Mouse (Mus musculus): ENCODE data around the gene Phf20. TPM values are rescaled to one million over a fixed set of nuclear protein-coding genes. Genes with fewer than 3 reads are reported as not detected.

Gene Phf20
- total RNA-seq (2023) = 10 to 100 TPM; 56.2 to 75.8 TPM

DNA sequence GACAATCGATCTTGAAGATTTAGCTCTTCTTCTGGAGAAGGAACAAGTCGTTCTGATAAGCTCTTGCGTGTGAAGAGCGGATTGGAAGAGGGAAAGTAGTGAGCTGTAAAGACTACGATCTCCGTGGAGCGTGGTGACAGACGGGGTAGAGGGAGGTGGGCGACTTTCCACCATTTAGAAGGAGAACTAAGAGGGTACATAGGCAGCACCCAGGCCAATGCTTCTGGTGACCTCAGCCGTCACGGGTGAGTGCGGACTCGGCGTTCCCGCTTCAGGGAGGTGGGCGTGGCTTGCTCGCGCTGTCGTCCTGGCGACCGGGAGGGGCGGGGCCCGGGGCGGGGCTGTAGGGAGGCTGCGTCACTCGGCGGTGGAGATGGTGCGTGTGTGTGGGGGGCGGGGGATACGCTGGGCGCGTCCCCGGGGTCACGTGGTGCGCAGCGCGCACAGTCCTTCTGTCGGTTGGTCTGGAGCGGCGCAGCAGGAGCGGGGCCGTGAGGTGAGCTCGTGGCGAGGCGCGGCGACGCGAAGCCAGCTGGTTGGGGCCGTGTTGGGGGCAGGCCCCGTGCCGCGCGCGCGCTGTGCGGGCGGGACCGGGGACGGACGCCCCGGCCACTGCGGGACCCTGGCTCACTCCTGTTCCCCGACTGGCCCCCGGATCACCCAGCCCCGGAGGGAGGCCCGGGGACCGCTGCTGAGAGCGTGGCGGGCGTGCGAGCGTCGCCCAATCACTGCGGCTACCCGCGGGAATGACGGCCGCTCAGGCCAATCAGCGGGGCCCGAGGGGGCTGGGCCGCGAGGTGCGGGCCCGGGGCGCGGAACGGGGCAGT, at the start of gene Phf20:
TSS of gene Phf20 (plus strand) at position 165 of the 827 bp plus-strand sequence.

DNA sequence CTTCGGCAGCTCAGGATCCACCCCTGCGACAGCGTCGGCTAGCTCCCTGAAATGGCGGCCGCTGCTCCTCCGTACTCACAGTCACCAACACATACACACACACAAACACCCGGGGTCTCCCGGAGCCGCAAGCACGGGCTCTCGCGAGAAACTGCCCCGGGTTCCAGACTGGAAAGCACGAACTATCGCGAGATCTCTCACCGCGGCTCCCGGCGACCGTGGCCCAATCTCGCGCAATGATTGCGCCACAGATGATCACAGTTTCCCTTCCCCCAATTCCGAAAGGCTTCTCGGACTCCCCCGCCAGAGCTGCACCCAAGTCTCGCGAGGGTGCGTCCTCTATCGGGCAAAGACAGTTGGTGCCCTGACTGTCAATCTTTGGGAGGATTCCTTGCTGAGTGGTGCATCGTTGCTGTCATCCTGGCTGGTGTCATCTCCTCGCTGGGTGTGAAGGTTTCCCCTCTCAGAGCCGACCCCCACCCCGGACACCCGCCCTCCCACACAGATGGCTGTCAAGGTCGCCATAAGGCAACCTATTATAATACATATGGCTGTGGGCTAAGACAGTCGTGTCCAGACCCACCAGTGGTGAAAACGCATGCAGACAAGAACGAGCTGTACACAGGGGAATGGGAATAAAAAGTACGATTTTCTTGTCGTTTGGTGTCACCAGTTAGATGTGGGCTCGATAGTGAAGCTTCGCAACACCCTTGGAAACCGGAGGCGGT, 16.0 kb upstream of the Phf20 start, which contains the start of gene Rbm39:
TSS of gene Rbm39 (minus strand) at position 145 of the 728 bp plus-strand sequence.

DNA sequence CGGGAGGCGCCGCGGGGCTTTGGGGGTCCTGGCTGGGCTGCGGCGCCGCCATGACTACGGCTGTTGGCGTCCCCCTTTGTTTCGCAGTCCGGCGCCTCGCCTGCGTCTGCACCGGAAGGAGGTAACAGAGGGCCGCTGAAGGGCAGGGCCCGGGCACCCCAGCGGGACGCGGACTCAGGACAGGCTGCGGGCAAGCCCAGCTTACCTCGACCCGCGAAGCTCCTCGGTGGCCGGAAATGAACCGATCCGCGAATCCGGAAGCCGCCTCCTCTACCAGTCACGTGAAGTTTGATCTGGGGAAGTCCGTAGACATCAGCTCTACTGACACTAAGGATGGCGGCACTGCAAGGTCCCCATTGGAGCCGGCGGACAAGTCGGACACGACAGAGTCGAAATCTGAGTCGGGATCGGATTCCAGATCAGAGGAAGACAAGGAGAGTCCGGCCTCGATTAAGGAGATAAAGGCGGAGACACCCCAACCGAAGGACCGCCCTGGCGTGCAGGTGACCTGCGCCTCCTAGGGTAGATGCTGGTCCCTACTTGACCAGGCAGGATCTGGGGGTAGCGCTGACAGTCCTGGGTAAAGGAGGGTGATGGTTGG, 116.1 kb downstream of the Phf20 start, which contains the start of the genes Cnbd2 and Scand1:
TSS of gene Cnbd2 (plus strand) at position 3 of the 601 bp plus-strand sequence.
TSS of gene Scand1 (minus strand) at position 408 of the 601 bp plus-strand sequence.

Other genes starting within 250 kb of the Phf20 start
- gene Cep250, start 240.0 kb upstream of the Phf20 start, total RNA-seq (2023) = 10 to 100 TPM; 72.5 to 85.7 TPM
- 1 to 10 TPM; 1.2 to 2.3 TPM for gene 6430550D23Rik, start 188.5 kb upstream of the Phf20 start, total RNA-seq (2023)
- 10 to 100 TPM; 77.1 to 77.8 TPM for gene Ergic3, start 188.4 kb upstream of the Phf20 start, total RNA-seq (2023)
- not detected for gene Fer1l4, start 143.5 kb upstream of the Phf20 start, total RNA-seq (2023)
- gene Spag4, start 131.3 kb upstream of the Phf20 start, total RNA-seq (2023) = 1 to 10 TPM; 2.8 TPM
- gene Cpne1, start 84.5 kb upstream of the Phf20 start, total RNA-seq (2023) = 10 to 100 TPM; 63.4 to 91.1 TPM
- 10 to 100 TPM; 40.3 to 43.1 TPM for gene Rbm12, start 84.5 kb upstream of the Phf20 start, total RNA-seq (2023)
- gene Gm28036, start 69.4 kb upstream of the Phf20 start, total RNA-seq (2023) = 10 to 100 TPM; 22.9 to 23.5 TPM
- 10 to 100 TPM; 42.3 to 77.1 TPM for gene Romo1, start 52.4 kb upstream of the Phf20 start, total RNA-seq (2023)
- gene Nfs1, start 52.3 kb upstream of the Phf20 start, total RNA-seq (2023) = 10 to 100 TPM; 34.0 to 34.8 TPM
- 1,000 to 10,000 TPM; 2,155 to 2,502 TPM for gene Rbm39, start 16.2 kb upstream of the Phf20 start, total RNA-seq (2023)
- gene Cnbd2, start 115.8 kb downstream of the Phf20 start, total RNA-seq (2023) = 1 to 10 TPM; 5.6 to 6.3 TPM
- 100 to 1,000 TPM in 1 of 2 experiments, 10 to 100 TPM in 1; 95.5 to 108 TPM for gene Scand1, start 116.2 kb downstream of the Phf20 start, total RNA-seq (2023)
- 1 to 10 TPM; 5.9 to 7.8 TPM for gene Epb41l1, start 224.4 kb downstream of the Phf20 start, total RNA-seq (2023)

All from T-cell, adult 66 days (primary cell).